Mouse (Mus musculus) testis, adult 2 months (tissue): ENCODE results near the gene Klb. TPM values are rescaled to one million over a fixed set of nuclear protein-coding genes. Genes with fewer than 3 reads are reported as not detected.

Experiments
- H3K27ac ChIP-seq: fragments of 200-500 bp; 2 replicates; pipeline ENCODE4 v1.5.1; 2012; ENCODE audit warnings: low read depth, low read length; ENCODE audit not compliant: control insufficient read depth, insufficient read depth
- H3K27me3 ChIP-seq: fragments of 200-500 bp; 2 replicates; pipeline ENCODE4 v1.6.1; 2012; ENCODE audit warnings: mild to moderate bottlenecking, low read length, moderate library complexity; ENCODE audit not compliant: control insufficient read depth, insufficient read depth
- H3K36me3 ChIP-seq: fragments of 200-500 bp; 2 replicates; pipeline ENCODE4 v1.6.1; 2012; ENCODE audit warnings: mild to moderate bottlenecking, low read length; ENCODE audit not compliant: control insufficient read depth, insufficient read depth
- H3K4me1 ChIP-seq: fragments of 200-500 bp; 2 replicates; pipeline ENCODE4 v1.6.1; 2012; ENCODE audit warnings: low read length; ENCODE audit not compliant: control insufficient read depth, insufficient read depth
- H3K4me3 ChIP-seq: fragments of 200-500 bp; 2 replicates; pipeline ENCODE4 v1.5.1; 2012; ENCODE audit warnings: low read depth, mild to moderate bottlenecking, low read length, moderate library complexity, mixed read lengths; ENCODE audit not compliant: control insufficient read depth
- CTCF ChIP-seq: fragments of 200-500 bp; IDR thresholded peaks from 2 replicates; pipeline ENCODE4 v1.5.1; 2012; ENCODE audit warnings: low read depth, mild to moderate bottlenecking, inconsistent platforms, low read length, moderate library complexity; ENCODE audit not compliant: control insufficient read depth, insufficient read depth, insufficient replicate concordance
- POLR2A ChIP-seq: fragments of 200-500 bp; IDR thresholded peaks from 2 replicates; pipeline ENCODE4 v1.6.1; 2012; ENCODE audit warnings: low read depth, mild to moderate bottlenecking, inconsistent platforms, low read length, moderate library complexity; ENCODE audit not compliant: control insufficient read depth
- polyA plus RNA-seq: library from polyadenylated mRNA; depleted of rRNA; stranded (reverse); fragments of >200 nt; gene quantifications from 2 replicates; pipeline ENCODE4 v1.2.3, GENCODE M21; 2012

Gene Klb
- polyA plus RNA-seq, 1 experiment: 0.65 TPM

DNA sequence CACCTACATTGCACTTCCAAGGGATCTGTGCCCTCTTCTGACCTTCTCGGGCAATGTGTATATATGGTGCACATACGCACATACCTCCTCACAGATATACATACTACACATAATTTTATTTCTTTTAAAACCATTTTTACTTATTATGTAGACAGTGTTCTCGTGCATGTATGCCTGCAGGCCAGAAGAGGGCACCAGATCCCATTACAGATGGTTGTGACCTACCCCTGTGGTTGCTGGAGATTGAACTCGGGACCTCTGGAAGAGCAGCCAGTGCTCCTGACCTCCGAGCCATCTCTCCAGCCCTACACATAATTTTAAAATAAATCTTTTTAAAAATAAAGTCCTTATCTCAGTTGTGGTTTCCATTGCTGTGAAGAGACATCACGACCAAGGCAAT lies 9.7 kb upstream of the Klb start:
- Histone ChIP-seq H3K4me1 (peaks cover 2% of the 10 kb centered on the region), H3K27me3 (no peaks in the 10 kb centered on the region)
- TF ChIP-seq CTCF: no peak
- TF ChIP-seq POLR2A: no peak

DNA sequence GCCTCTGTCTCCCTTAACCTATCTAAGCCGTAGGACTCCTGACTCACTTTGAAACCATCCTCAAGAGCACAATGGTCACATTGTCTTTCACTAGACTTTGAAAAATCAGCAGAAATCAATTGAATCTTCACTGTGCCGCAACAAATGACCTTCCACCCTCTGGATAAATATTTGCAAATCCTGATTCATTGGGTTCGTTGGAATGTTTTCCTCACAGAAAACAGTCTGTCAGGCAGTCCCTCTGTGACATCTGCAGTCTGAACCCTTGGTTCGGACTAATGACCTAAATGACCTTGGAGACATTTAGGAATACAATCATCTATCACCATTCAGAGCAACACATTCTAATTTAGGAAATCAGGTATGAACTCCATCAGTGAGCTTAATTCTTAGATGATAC lies 7.9 kb upstream of the Klb start:
- Histone ChIP-seq H3K4me3 (no peak overlapping the region), H3K27ac (no peak overlapping the region), H3K36me3 (no peaks in the 10 kb centered on the region), H3K27me3 (no peaks in the 10 kb centered on the region), H3K4me1 (no peaks in the 10 kb centered on the region; the same call in 1 of the 2 replicates)
- TF ChIP-seq CTCF: no peak

More for the DNA sequence above, 9.7 kb upstream of the Klb start:
- Histone ChIP-seq H3K36me3 (no peaks in the 10 kb centered on the region), H3K4me3 (no peak overlapping the region), H3K27ac (no peak overlapping the region)

DNA sequence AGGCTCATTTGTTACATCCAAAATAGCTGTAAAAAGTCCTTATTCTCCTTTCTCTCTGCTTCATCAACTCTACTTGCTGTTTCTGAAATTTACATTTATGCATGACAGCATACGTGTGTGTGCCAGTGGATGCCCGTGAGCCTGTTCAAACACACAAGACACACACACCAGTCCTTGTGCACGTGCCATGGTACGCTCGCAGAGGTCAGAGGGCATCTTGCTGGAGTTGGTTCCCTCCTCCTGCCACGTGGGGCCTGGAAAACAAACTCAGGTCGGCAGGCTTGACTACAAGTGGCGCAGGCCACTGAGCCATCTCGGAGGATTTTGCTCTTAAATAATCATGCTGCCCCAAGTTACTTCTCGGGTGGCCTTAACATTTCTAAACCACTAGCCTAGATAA lies 2.4 kb downstream of the Klb start:
- peaks cover 5% of the 10 kb centered on the region for H3K4me1 ChIP-seq
- no peak overlapping the region for H3K4me3 ChIP-seq
- TF ChIP-seq CTCF (no peak), POLR2A (no peak)
- H3K27ac ChIP-seq: no peak overlapping the region
- H3K36me3 ChIP-seq: no peaks in the 10 kb centered on the region
- H3K27me3 ChIP-seq: no peaks in the 10 kb centered on the region

DNA sequence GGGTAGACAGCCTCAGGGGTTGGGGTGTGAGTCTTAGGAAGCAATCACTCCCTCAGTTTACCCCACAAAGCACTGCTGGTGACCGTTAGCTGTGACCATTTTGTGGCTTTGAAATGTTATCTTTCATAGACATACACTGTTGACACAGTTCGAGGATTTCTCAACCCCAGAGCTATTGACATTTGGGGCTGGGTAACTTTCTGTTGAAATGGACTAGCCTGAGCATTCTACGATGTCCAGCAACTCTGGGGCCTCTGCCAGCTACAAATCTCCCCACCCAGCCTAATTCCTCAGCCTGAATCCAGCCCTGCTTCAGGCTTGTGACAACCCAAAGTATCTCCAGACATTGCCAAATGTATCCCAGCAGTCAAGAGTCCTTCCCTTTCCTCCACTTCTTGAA lies 6.0 kb downstream of the Klb start:
- Histone ChIP-seq H3K27me3 (no peaks in the 10 kb centered on the region), H3K4me1 (no peaks in the 10 kb centered on the region), H3K4me3 (no peak overlapping the region), H3K36me3 (no peaks in the 10 kb centered on the region), H3K27ac (no peak overlapping the region)
- TF ChIP-seq POLR2A: no peak
- TF ChIP-seq CTCF: no peak

DNA sequence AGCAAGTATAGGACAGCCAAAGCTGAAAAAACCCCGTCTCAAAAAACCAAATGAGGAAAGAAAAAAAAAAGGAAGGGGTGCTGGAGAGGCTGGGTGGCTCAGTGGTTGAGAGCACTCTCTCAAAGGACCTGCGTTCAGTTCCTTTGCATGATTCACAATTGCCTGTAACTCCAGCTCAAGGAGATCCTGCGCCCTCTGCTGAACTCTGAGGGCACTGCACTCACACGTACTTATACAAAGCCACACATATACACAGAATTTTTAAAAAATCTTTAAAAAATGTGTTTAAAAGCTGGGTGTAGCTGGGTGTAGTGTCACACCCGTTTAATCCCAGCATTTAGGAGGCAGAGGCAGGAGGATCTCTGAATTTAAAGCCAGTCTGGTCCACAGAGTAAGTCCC lies 6.9 kb downstream of the Klb start:
- Histone ChIP-seq H3K36me3 (no peaks in the 10 kb centered on the region), H3K4me3 (no peak overlapping the region), H3K27me3 (no peaks in the 10 kb centered on the region), H3K27ac (no peak overlapping the region), H3K4me1 (no peaks in the 10 kb centered on the region)
- TF ChIP-seq CTCF (no peak; the same call in 1 of the 2 replicates), POLR2A (no peak)

DNA sequence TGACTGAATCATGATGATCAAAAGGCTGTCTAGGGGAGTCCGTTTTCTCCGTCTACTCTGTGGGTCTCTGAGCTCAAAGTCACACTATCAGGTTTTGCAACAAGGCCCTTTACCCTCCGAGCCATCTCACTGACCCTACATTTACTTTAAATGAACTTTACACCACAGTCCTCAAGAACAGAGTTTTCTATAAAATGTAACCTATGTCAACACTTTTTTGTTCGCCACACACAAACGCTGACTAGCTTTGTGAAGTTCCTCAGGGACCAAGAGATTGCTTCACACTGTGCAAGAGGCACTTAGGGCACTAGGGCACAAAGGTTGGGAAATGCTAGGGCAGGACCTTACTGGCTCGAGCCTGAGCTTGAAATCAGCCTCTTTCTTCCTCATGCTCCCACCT lies 8.7 kb downstream of the Klb start:
- Histone ChIP-seq H3K27me3 (no peaks in the 10 kb centered on the region), H3K4me3 (no peak overlapping the region), H3K4me1 (no peaks in the 10 kb centered on the region), H3K27ac (no peak overlapping the region), H3K36me3 (no peaks in the 10 kb centered on the region)
- TF ChIP-seq POLR2A (no peak), CTCF (no peak)

DNA sequence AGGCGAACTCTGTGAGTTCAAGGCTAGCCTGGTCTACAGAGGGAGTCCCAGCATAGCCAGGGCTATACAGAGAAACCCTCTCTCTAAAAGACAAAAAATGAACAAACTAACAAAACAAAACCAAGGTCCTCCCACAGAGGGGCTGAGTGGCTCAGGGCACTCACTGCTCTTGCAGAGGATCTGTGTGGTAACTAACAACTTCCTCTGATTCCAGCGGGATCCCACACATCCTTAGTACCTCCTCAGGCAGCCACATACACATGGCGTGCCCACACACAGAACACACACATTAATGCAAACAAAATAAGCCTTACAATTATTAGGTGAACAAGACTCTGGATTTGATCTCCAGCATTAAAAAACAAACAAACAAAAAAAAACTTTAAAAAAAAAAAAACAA lies 9.7 kb downstream of the Klb start:
- no peak overlapping the region for H3K27ac ChIP-seq
- H3K4me1 ChIP-seq: no peaks in the 10 kb centered on the region
- H3K27me3 ChIP-seq: no peaks in the 10 kb centered on the region
- H3K4me3 ChIP-seq: no peak overlapping the region
- no peaks in the 10 kb centered on the region for H3K36me3 ChIP-seq
- TF ChIP-seq POLR2A (no peak), CTCF (no peak)

DNA sequence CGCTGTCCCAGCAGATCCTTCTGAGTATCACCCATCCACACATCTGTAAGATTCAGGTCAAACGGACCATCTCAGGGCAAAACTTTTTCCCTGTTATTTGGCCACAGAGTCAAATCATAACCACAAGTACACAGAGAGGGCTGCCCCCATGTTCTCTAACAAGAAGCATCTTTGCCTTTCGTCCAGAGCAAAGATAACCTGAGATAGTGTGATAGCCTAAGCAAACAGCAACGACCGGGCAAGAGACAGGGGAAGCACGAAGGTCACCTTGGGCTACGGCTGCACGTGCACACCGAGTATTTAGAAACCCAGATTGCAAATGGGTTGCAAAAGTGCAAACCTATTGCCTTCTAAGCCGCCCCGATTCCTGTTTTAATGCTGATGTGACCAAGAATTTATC lies 19.7 kb downstream of the Klb start:
- Histone ChIP-seq H3K36me3 (no peaks in the 10 kb centered on the region), H3K27me3 (no peaks in the 10 kb centered on the region), H3K4me3 (no peak overlapping the region), H3K4me1 (no peaks in the 10 kb centered on the region), H3K27ac (no peak overlapping the region)
- TF ChIP-seq CTCF (no peak), POLR2A (no peak)
